Mouse (Mus musculus): ENCODE results near the gene Nelfa.

DNA sequence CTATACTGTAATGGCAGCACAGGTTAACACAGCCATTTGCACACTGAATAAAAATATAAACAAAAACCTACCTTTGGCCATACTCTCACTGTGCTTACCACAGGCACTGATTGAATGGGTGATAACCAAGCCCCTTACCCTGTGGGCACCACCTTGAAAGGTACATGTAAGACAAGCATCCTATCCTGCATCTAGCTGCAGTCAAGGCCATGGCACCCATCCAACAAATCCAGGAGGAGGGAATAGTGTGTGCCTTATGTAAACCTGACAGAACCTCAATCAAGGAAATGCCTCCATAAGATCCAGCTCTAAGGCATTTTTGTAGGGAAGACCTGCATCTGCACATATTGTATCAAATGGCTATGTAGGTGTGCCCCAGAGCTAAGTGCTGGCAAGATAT lies 10.0 kb downstream of the Nelfa start:
- TF ChIP-seq CTCF (IDR thresholded peaks at IDR 0.05; ENCODE audit: control insufficient read depth, insufficient read depth, insufficient read length) (no peak), USF1 (IDR thresholded peaks at IDR 0.05; ENCODE audit: low read depth) (no peak), MAX (IDR thresholded peaks at IDR 0.05) (no peak)

Data from C2C12 (cell line).